Mouse (Mus musculus): Measurements from ENCODE around the gene Mettl24. TPM values are rescaled to one million over a fixed set of nuclear protein-coding genes. Genes with fewer than 3 reads are reported as not detected.

Mettl24 gene
- total RNA-seq (2021) = 1 to 10 TPM; 2.2 to 2.6 TPM

GRCm38 (mm10) chr10:40683092-40683867, at the start of gene Mettl24:
Gene Mettl24 (plus strand): TSS chr10:40683282.
- DNase-seq = peak; percentile 86

GRCm38 (mm10) chr10:40637331-40637730, 45.8 kb upstream of the Mettl24 start:
- no peak for DNase-seq

- peak; percentile 14 for DNase-seq
Observed at GRCm38 (mm10) chr10:40638276-40638675, 44.8 kb upstream of the Mettl24 start.

- DNase-seq = no peak
Observed at GRCm38 (mm10) chr10:40638823-40639819, 44.0 kb upstream of the Mettl24 start.

- no peak for DNase-seq
Observed at GRCm38 (mm10) chr10:40640406-40640805, 42.7 kb upstream of the Mettl24 start.

GRCm38 (mm10) chr10:40641901-40642300, 41.2 kb upstream of the Mettl24 start:
- DNase-seq = no peak

- no peak for DNase-seq
Observed at GRCm38 (mm10) chr10:40643126-40643525, 40.0 kb upstream of the Mettl24 start.

- DNase-seq = no peak
Observed at GRCm38 (mm10) chr10:40644456-40644855, 38.6 kb upstream of the Mettl24 start.

GRCm38 (mm10) chr10:40645346-40645745, 37.7 kb upstream of the Mettl24 start:
- no peak for DNase-seq

- no peak for DNase-seq
Observed at GRCm38 (mm10) chr10:40648776-40649175, 34.3 kb upstream of the Mettl24 start.

GRCm38 (mm10) chr10:40649634-40650033, 33.4 kb upstream of the Mettl24 start:
- DNase-seq = no peak

- no peak for DNase-seq
Observed at GRCm38 (mm10) chr10:40651676-40652075, 31.4 kb upstream of the Mettl24 start.

GRCm38 (mm10) chr10:40665270-40665669, 17.8 kb upstream of the Mettl24 start:
- no peak for DNase-seq

GRCm38 (mm10) chr10:40666943-40667342, 16.1 kb upstream of the Mettl24 start:
- no peak for DNase-seq

GRCm38 (mm10) chr10:40668640-40669039, 14.4 kb upstream of the Mettl24 start:
- no peak for DNase-seq

GRCm38 (mm10) chr10:40672587-40673296, 10.3 kb upstream of the Mettl24 start:
- DNase-seq = no peak

- no peak for DNase-seq
Observed at GRCm38 (mm10) chr10:40673297-40673665, 9.8 kb upstream of the Mettl24 start.

- DNase-seq = no peak
Observed at GRCm38 (mm10) chr10:40674151-40674550, 8.9 kb upstream of the Mettl24 start.

GRCm38 (mm10) chr10:40675921-40676320, 7.2 kb upstream of the Mettl24 start:
- no peak for DNase-seq

GRCm38 (mm10) chr10:40678477-40678876, 4.6 kb upstream of the Mettl24 start:
- no peak for DNase-seq

GRCm38 (mm10) chr10:40682470-40682869, 612 bp upstream of the Mettl24 start:
- DNase-seq = no peak

GRCm38 (mm10) chr10:40683868-40684253, 779 bp downstream of the Mettl24 start:
- no peak for DNase-seq

GRCm38 (mm10) chr10:40684326-40684725, 1.2 kb downstream of the Mettl24 start:
- DNase-seq = no peak
